Mouse (Mus musculus) G1E-ER4 (cell line): ENCODE results near the gene Ubac2. TPM values are rescaled to one million over a fixed set of nuclear protein-coding genes. Genes with fewer than 3 reads are reported as not detected.

ENCODE experiments used
- GATA1 ChIP-seq: IDR thresholded peaks from one replicate; pipeline ENCODE4 v1.8.0; 2012; ENCODE audit warnings: low read length, inconsistent platforms
- polyA plus RNA-seq: library from polyadenylated mRNA; stranded (reverse); fragments of >175 nt; gene quantifications from 2 replicates; pipeline ENCODE4 v1.2.3, GENCODE M21; 2012

Ubac2 gene
- polyA plus RNA-seq, 1 experiment: 67.2 TPM

DNA sequence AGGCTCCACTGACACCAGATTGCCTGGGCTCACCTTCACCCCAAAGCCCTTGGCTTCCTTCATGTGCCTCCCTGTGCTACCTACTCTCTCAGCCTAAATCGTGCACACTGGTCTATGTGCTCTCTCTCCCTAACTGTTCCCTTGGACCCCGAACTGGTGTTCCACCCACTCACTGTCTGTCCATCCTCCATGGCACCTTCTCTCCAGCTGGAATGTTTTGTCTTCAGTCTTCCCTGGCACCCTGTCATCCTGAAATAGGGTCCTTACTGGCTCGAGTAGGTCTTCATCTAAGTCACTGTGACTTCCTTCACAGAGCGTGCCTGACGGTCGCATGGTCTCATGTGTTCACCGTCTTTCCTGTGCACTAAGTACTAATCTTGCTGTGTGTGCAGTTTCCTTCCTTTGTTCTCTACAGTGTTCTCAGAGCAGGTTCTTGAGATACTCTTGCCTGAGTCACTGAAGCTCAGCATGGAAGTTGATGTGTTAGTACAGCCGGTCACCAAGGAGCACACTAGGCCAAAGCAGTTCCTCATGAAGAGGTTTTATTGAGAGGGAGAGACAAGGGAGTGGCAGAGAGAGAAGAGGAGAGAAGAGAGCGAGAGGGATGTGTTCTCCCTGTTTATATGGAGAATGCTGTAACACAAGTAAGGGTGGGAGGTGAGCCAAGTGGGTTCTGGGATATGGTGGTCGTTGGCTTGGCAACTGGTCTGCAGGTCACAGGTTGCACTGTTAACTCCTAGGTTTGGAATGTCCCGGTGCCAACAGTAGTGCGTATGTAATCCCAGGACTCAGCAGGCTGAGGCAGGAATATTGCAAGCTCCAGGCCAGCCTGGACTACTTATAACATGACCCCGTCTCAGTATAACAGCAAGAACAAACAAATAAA lies 114.2 kb downstream of the Ubac2 start:
- TF ChIP-seq GATA1: no peak

DNA sequence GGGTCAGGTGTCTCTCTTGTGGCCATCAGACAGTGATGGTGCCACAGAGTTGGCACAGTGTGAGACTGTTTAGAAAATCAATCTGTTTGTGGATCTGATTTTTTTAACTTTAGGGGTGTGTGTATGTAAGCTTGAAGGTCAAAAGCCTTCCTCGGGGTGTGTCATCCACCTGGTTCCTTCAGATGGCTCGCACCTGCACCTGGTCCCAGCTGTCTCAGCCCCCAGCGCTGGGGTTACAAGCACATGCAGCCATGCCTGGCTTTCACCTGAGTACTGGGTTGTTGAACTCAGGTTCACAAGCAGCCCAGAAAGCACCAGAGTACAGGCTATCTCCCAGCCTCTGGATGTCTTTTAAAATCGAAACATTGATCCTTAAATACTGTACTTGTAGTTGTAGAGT lies 115.2 kb downstream of the Ubac2 start:
- TF ChIP-seq GATA1: no peak

- no peak for TF ChIP-seq GATA1
These were observed 115.8 kb downstream of the Ubac2 start for GRCm38 (mm10) chr14:121994171-121994700.

DNA sequence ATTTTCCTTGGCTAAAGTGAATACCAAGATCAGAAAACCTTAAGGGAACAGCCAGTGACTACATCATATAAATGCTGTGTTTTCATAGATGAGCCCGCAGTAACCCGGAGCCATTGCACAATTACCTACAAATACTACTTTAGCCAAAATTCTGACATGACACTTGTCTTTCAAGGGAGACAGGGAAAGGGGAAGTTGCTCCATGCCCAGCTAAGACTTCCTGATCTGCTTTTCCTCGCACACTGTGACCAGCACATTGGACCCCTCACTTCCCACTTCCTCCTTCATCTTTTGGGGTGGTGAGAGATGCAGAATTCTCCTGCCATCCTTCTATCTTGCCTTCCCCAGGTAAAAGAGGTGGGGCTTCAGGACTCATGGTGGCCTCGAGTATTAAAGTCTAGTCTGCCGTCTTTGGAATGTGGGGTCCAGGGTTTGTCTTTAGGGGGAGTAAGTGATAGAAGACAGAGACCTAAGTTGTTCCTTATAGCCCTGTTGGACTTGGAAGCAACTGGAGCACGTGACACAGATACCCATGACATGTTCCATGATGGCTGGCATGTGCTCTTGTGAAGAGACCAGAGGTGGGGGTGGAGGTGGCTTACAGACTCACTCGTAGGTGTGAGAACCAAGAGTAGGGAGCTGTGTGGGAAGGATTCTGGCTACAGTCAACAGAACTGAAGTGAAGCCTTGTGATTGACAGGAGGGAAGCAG lies 116.6 kb downstream of the Ubac2 start:
- TF ChIP-seq GATA1: no peak

DNA sequence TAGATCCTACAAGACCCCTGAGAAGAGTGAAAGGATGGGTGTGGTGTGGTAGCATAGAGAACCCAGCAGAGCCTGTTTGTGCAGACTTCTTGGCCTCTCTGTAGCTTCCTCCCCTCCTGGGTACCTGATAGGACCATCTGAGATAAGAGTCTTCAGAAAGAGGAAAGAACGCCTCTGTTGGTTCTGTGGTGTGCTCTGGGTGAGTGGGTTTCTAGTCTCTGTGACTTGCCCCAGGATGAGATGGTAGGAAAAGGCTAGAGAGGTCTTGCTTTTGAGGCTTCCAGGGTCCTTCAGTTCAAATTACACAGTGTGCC lies 117.1 kb downstream of the Ubac2 start:
- no peak for TF ChIP-seq GATA1

DNA sequence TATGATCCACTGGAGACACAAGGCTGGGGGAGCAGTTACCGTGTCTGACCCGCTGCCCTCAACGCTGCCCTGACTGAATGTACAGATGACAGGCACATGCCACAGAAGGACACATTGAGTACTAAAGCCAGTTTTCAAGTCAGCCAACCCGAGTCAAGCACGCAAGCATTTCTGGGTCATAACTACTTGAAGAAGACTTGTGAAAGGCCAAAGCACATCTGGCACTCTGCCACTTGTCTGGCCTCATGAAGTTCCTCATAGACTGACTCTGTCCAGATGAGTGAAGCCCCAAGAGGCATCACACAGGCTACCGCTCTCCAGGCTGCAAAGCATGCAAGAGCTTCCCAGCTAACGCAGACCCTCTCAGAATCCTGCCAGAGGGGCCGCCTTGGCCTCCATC lies 118.4 kb downstream of the Ubac2 start:
- no peak for TF ChIP-seq GATA1

GRCm38 (mm10) chr14:121999455-121999854 lies 121.0 kb downstream of the Ubac2 start:
- no peak for TF ChIP-seq GATA1

- no peak for TF ChIP-seq GATA1
These were observed 122.1 kb downstream of the Ubac2 start for GRCm38 (mm10) chr14:122000346-122001105.

GRCm38 (mm10) chr14:122002224-122002623 lies 123.8 kb downstream of the Ubac2 start:
- no peak for TF ChIP-seq GATA1

DNA sequence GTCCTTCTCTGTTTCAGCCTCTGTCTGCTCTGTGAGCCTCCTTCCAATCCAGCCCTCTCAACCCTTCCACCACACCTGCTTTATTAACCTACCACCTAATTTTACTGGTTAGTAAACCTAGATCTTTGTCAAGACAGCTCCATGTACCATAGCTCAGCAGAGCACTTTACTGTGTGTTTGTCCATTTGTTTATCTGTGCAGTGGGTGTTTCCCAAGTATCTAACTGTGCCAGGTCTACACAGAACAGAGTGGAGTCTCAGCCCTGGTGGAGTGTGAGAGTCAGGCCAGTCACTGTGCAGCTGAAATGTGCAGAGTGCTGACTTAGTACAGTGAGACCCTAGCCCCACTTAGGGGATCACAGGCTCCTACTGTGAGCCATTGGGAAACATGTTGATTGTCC lies 125.4 kb downstream of the Ubac2 start:
- TF ChIP-seq GATA1: no peak

DNA sequence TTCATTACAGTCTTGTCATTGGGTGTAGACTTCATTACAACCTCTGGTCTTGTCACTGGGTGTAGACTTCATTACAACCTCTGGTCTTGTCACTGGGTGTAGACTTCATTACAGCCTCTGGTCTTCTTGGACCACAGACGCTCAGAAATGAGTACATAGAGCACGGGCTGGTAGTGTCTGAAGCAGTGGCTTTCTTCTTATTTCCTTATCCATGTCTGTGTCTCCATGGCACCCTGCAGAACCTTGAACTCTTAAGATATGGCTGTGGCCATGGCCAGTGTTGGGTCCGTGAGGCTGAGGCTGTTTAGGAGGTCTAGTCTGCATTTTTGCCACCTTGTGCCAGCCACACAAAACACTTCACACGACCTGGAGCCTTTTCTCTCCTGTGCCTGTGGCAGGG lies 129.8 kb downstream of the Ubac2 start:
- TF ChIP-seq GATA1: no peak

- TF ChIP-seq GATA1: no peak
These were observed 131.1 kb downstream of the Ubac2 start for GRCm38 (mm10) chr14:122009502-122009901.

- TF ChIP-seq GATA1: no peak
These were observed 131.9 kb downstream of the Ubac2 start for GRCm38 (mm10) chr14:122010301-122010700.

DNA sequence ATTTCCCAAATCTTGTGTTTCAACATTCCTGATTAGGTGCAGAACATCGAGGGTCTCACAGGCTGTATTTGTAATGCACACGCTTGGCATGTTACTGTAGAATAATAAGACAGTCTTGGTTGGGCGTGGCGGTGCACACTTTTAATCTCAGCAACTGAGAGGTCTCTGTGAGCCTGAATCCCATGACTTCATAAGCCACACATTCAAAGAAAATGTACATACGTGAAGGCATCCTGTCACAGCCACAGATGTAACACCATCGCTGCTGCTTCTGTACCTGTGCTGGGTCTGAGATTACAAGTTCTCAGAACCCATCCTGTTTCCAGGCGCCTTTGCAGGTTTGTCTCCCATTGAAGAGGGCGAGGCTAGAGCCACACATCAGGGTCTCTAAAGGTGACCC lies 133.3 kb downstream of the Ubac2 start:
- no peak for TF ChIP-seq GATA1

GRCm38 (mm10) chr14:122012193-122012592 lies 133.8 kb downstream of the Ubac2 start:
- no peak for TF ChIP-seq GATA1

GRCm38 (mm10) chr14:122012814-122013213 lies 134.4 kb downstream of the Ubac2 start:
- TF ChIP-seq GATA1: no peak
